Mouse (Mus musculus) heart, embryonic 16.5 days (tissue): Measurements from ENCODE around the gene Csgalnact2. TPM values are rescaled to one million over a fixed set of nuclear protein-coding genes. Genes with fewer than 3 reads are reported as not detected.
A peak's percentile ranks its signal among the peaks of the same experiment; 100 is the strongest.

Source experiments
- ATAC-seq: fragments of 200-750 bp; cut with Nextera tagmentation; replicated peaks from 2 replicates; pipeline ENCODE4 v1.8.0; 2017; ENCODE audit warnings: moderate number of reproducible peaks; ENCODE audit not compliant: insufficient read depth, low FRiP score; ENCODE audit errors: extremely low read depth
- H3K27ac ChIP-seq: fragments of 300-500 bp; sonication (generic); 2 replicates; pipeline ENCODE4 v1.5.1; 2014; ENCODE audit warnings: mild to moderate bottlenecking, low read length, control low read depth, moderate library complexity
- H3K27me3 ChIP-seq: fragments of 300-500 bp; sonication (generic); 2 replicates; pipeline ENCODE4 v1.6.1; 2014; ENCODE audit warnings: low read length, mixed read lengths; ENCODE audit not compliant: control insufficient read depth, insufficient read depth
- H3K36me3 ChIP-seq: fragments of 300-500 bp; sonication (generic); 2 replicates; pipeline ENCODE4 v1.6.1; 2014; ENCODE audit not compliant: control insufficient read depth, insufficient read depth
- H3K4me1 ChIP-seq: fragments of 300-500 bp; sonication (generic); 2 replicates; pipeline ENCODE4 v1.6.1; 2014; ENCODE audit warnings: low read length, mixed read lengths; ENCODE audit not compliant: control insufficient read depth, insufficient read depth
- H3K4me2 ChIP-seq: fragments of 300-500 bp; sonication (generic); 2 replicates; pipeline ENCODE4 v1.6.1; 2014; ENCODE audit warnings: low read depth, mild to moderate bottlenecking, control low read depth, low read length
- H3K4me3 ChIP-seq: fragments of 300-500 bp; sonication (generic); 2 replicates; pipeline ENCODE4 v1.5.1; 2014; ENCODE audit warnings: mild to moderate bottlenecking, control low read depth, low read length
- H3K9ac ChIP-seq: fragments of 300-500 bp; sonication (generic); 2 replicates; pipeline ENCODE4 v1.6.1; 2014; ENCODE audit warnings: low read length, control low read depth
- H3K9me3 ChIP-seq: fragments of 300-500 bp; sonication (generic); replicated peaks from 2 replicates; pipeline ENCODE4 v1.6.1; 2016; ENCODE audit warnings: low read length; ENCODE audit not compliant: control insufficient read depth
- WGBS: fragments of 180-500 bp; shearing (Covaris S2); extraction: QIAGEN DNeasy Blood & Tissue Kit; methylation state at CpG from one replicate; pipeline ENCODE4 v1.1.7; 2014; 5-methylcytosine and 5-hydroxymethylcytosine counted together
- polyA plus RNA-seq: library from polyadenylated mRNA; unstranded; fragments of >200 nt; fragmentation: Nextera tagmentation; extraction: Ambion mirVana; gene quantifications from 2 replicates; pipeline ENCODE4 v1.2.1, GENCODE M21; 2015

The Csgalnact2 gene
- 9.7 and 12.1 TPM in 2 replicates for polyA plus RNA-seq

DNA sequence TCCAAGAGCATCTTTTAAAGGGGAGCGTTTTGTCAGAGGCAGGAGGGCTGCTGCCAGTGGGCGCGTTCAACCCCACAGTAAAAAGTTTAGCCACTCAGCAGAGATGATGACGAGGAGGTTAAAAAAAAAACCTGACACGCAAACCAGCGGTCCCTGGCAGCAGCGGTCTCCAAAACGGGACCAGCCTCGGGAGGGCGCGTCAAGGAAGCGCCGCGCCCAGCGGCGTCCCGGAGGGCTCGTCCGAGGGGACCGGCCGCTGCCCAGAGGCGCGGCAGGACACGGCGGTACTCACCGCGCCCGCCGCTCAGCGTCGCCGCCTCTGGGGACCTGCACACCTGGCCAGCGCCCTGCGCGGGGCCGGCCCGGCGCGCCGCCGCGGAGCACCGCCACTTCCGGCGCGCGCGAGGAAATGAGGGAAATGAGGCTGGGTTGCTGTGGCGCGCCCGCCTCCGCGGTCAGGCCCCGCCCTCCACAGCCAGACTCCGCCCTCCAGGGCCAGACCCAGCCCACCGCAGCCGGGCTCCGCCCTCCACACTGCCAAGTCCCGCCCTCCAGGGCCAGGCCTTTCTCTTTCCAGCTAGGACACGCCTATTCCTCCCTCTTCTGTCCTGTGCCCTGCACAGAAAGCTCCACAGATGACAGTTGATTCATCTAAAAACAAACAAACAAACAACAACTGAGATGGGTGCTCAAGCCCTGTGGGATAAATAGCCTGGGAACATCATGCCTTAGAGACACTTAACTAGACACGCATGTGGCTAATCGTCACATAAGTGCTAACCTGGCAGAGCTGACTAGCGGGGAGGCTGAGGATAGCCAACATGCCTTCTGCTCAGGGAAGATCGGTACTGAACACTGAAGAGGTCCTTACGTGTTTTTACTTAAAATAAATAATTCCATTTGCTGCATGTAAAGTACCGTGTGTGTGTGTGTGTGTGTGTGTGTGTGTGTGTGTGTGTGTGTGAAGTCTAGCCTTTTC, at the start of gene Csgalnact2:
Gene Csgalnact2 (minus strand): TSS at position 410 of the 979 bp plus-strand sequence.
- peak within 1 kb of the TSS; percentile 78 for H3K27ac ChIP-seq
- H3K4me2 ChIP-seq: peak within 1 kb of the TSS; percentile 61
- H3K36me3 ChIP-seq: no peaks in the 10 kb centered on the region
- H3K9me3 ChIP-seq: no peaks in the 10 kb centered on the region
- peak within 1 kb of the TSS; percentile 74 for H3K4me3 ChIP-seq
- H3K27me3 ChIP-seq: no peaks in the 10 kb centered on the region
- peaks cover 2% of the 10 kb centered on the region; the same call in 1 of the 2 replicates for H3K4me1 ChIP-seq
- ATAC-seq: peak; percentile 99
- peak within 1 kb of the TSS; percentile 81 for H3K9ac ChIP-seq
- 7% methylated on average over 50 of the region's 66 CpGs for WGBS

DNA sequence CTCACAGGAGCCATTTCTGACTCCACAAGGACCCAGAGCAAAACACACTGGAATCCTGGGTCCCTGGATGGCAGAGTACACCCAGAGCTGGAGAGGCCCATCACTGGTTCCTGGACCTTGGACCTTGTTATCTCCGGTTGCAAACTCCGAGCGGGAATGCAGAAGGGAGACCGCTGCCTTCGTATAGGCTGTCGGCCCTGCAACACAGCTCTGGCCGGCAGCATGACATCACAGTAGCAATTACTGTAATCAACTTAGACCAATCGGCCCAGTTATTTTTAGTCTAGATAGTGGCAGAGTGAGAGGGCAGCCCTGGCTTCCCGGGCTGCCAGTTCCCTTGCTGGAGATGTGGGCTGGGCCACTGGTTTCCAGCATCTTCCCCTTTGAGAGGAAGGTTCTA, 49.7 kb upstream of the Csgalnact2 start:
- Histone ChIP-seq H3K4me3 (no peak overlapping the region), H3K27ac (no peak overlapping the region), H3K4me2 (no peak overlapping the region), H3K9me3 (no peaks in the 10 kb centered on the region), H3K27me3 (peaks cover 15% of the 10 kb centered on the region), H3K36me3 (no peaks in the 10 kb centered on the region), H3K4me1 (no peaks in the 10 kb centered on the region; the same call in 1 of the 2 replicates), H3K9ac (no peak overlapping the region)
- 33% methylated on average over 9 of the region's 9 CpGs for WGBS
- no peak for ATAC-seq

DNA sequence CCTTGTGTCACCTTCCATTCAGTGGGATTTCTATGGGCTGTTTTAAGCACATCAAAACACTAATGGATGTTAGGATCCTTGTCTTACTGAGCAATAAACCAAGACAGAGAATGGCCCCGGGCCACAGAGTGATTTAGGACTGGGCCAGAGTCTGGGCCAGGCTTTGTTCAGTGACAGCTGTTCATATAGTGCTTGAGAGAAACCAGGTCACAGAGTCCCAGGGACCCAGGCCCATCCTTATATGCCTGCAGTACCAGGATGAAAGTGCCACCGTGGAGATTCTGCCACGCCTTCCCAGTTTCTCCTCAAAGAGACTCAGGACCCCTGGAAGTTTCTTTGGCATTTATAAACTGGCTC, 48.3 kb upstream of the Csgalnact2 start:
- Histone ChIP-seq H3K27ac (no peak overlapping the region), H3K27me3 (peaks cover 11% of the 10 kb centered on the region), H3K4me3 (no peak overlapping the region), H3K9me3 (no peaks in the 10 kb centered on the region), H3K4me2 (no peak overlapping the region), H3K9ac (no peak overlapping the region), H3K4me1 (no peaks in the 10 kb centered on the region; the same call in 1 of the 2 replicates), H3K36me3 (no peaks in the 10 kb centered on the region)
- ATAC-seq: no peak
- 89% methylated on average over 3 of the region's 3 CpGs for WGBS

DNA sequence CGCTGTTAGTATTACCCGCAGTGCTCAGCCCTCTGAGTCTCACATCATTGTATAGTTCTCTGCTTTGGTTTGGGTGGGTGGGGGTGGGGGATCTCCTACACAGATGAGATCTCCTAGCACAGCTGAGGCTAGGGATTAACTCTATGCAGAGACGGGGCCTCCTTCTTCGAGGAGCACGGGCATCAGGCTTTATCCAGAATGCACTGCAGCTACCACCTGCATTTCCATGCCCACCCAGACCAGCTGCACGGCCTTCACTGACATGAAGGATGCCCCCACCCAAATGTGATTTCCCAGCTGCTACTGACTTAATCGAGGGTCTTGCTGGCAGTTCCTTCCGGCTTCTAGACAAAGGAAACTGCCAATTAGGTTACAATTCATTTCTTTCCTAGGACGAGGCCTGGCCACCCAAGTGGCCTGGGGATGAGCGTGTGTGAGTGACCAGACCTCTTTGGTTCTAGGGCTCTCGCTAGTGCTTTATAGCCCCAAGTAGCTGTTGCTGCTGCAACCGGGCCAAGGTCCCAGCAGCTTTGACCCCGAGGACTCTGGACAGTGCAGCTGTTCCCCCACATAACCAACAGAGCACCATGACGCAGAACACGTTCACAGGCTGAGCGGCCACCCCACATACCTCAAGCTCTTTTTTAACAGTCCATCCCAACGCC, 47.8 kb upstream of the Csgalnact2 start:
- Histone ChIP-seq H3K27ac (no peak overlapping the region), H3K9me3 (no peaks in the 10 kb centered on the region), H3K4me2 (no peak overlapping the region), H3K27me3 (peaks cover 8% of the 10 kb centered on the region), H3K4me1 (no peaks in the 10 kb centered on the region; the same call in 1 of the 2 replicates), H3K36me3 (no peaks in the 10 kb centered on the region), H3K4me3 (no peak overlapping the region), H3K9ac (no peak overlapping the region)
- WGBS: 78% methylated on average over 17 of the region's 17 CpGs
- ATAC-seq: no peak

DNA sequence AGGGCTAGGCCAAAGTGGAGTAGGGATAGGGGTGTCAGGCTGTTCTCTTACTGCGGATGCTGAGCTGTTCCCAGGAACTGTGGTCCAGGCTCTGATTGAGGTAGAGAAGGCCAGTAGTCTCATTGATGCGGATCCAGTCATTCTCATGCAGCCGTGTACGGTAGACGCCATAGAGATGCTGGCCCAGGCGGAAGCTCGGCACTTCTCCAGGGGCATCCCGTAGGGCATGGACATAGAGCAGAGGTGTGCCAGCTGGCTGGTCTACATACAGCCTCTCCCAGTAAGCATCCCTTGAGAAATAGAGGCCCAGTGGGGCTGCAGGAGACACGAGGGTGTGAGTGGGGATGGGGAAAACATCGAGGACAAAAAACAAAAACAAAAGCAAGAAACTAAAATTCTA, 45.2 kb upstream of the Csgalnact2 start:
- 84% methylated on average over 10 of the region's 10 CpGs for WGBS
- H3K4me2 ChIP-seq: no peak overlapping the region
- ATAC-seq: no peak
- no peaks in the 10 kb centered on the region for H3K9me3 ChIP-seq
- no peaks in the 10 kb centered on the region for H3K36me3 ChIP-seq
- no peak overlapping the region for H3K4me3 ChIP-seq
- peaks cover 8% of the 10 kb centered on the region; the same call in 1 of the 2 replicates for H3K27me3 ChIP-seq
- no peak overlapping the region for H3K27ac ChIP-seq
- peaks cover 3% of the 10 kb centered on the region; the same call in 1 of the 2 replicates for H3K4me1 ChIP-seq
- no peak overlapping the region for H3K9ac ChIP-seq

DNA sequence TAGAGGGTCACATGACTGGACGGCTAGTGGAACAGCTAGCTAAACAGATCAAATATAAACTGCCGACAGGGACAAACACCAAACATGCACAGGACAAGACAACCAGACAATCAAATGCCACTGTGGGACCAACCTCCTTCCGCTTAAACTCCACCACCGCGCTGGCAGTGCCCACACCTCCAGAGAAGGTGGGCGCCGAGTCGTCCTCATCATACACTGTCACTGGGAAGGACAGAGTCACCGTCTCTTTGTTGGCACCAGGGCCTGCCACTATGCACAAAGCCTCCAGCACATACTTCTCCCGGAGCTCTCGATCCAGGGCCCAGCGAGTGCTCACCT, 41.1 kb upstream of the Csgalnact2 start:
- Histone ChIP-seq H3K4me2 (no peak overlapping the region), H3K27me3 (0 out of 2 replicates have a peak, but pooled peaks cover 4% of the 10 kb centered on the region)

DNA sequence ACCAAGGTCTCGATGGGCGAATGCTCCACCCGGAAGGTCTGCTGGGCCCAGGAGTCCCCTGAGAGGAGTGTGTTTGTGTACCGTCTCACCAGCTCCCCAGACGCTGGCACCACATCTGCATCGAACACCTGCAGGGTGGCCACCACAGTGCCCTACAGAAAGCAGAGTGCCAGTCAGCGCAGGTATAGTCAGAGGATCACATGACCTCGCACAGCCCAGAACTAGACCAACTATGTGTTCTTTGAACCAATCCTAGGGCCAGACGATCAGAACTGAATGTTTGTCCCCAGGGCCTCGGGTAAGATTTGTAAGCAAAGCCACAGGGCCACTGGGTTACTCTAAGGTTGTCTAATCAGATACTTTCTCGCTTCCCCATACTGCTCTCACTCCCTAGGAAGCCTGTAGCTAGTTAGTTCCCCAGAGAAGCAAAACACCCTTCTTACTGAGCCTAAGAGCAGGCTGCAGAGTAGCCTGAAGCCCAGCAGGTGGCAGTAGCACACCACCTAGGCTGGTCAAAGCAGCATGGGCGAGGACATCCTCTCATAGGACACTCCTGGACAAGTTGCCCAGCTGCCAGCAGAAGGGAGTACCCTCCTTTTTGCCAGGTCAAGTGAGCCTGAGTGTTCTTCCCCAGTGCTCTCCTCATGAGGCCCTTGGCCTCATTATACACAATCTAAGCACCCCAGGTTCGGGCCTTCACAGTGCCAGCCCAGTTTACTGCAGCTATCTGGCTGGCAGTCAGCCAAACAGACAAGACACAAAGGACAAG, 40.6 kb upstream of the Csgalnact2 start:
- ATAC-seq: peak; percentile 80; the same call in 1 of the 2 replicates
- no peak overlapping the region for H3K27ac ChIP-seq
- 53% methylated on average over 13 of the region's 13 CpGs for WGBS
- H3K4me1 ChIP-seq: peaks cover 3% of the 10 kb centered on the region; the same call in 1 of the 2 replicates
- no peak overlapping the region for H3K9ac ChIP-seq
- no peak overlapping the region for H3K4me3 ChIP-seq
- H3K27me3 ChIP-seq: 0 out of 2 replicates have a peak, but pooled peaks cover 4% of the 10 kb centered on the region
- H3K4me2 ChIP-seq: no peak overlapping the region
- no peaks in the 10 kb centered on the region for H3K36me3 ChIP-seq
- no peaks in the 10 kb centered on the region for H3K9me3 ChIP-seq

More for the DNA sequence above, 41.1 kb upstream of the Csgalnact2 start:
- Histone ChIP-seq H3K9me3 (no peaks in the 10 kb centered on the region), H3K4me1 (peaks cover 3% of the 10 kb centered on the region; the same call in 1 of the 2 replicates), H3K4me3 (no peak overlapping the region), H3K9ac (no peak overlapping the region), H3K36me3 (no peaks in the 10 kb centered on the region), H3K27ac (no peak overlapping the region)
- 67% methylated on average over 12 of the region's 12 CpGs for WGBS
- ATAC-seq: 0 out of 2 replicates have a peak, but pooled peaks have one; percentile 10

DNA sequence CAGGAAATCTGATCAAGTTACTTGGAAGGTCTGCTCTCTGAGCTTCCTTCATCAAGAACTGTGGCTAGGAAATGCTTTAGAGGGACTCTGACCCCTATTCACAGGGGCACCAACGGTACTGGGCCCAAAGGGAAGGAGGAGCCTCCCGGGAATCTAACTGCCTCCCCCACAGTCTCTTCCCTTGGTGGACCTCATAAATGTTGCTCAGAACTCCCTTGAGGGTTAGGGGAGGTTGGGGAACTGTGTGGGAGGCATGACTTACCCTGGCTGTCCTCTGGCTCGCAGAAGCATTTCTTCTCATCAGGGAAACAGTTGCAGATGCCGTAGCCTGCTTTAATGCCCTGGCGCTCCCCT, 35.0 kb upstream of the Csgalnact2 start:
- H3K27me3 ChIP-seq: no peaks in the 10 kb centered on the region
- no peaks in the 10 kb centered on the region for H3K4me1 ChIP-seq
- H3K4me3 ChIP-seq: no peak overlapping the region
- H3K4me2 ChIP-seq: no peak overlapping the region
- no peak overlapping the region for H3K27ac ChIP-seq
- no peak overlapping the region for H3K9ac ChIP-seq
- H3K36me3 ChIP-seq: no peaks in the 10 kb centered on the region
- no peaks in the 10 kb centered on the region for H3K9me3 ChIP-seq
- ATAC-seq: no peak
- 76% methylated on average over 5 of the region's 5 CpGs for WGBS
